ENCODE assay signal across 8 mouse cellular contexts in the genomic region with DNA sequence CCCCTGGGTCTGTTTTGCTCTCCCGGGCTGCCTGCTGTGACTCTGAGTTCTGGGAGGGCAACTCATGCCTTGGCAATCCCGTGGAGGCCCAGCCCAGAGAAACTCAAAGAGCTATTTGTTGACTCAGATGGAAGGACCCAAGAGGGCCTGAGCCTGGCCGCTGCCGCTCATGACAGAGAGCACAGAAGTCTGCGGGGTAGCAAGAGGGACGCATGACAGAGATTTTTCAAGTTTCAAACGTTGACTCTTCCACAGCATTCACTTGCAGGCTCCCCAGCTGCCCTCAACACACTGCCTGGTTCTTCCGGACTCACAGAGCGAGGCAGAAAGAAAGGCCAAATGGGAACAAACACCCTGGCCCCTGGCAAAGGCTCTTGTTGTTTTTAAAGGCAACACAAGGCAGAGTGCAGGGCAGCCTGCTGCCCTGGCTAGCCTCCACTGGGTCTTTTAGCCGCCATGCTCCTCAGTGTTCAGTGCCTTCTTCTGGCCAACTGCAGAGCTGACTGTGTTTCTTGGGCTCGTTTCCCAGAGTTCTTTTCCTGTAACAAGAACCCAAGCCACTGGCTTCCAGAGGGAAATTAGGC.
DNase-seq lines count a peak whose midpoint lies in the region; ATAC-seq and TF ChIP-seq lines count a peak whose summit lies in the region.

No protein-coding gene starts in this region.

- no peak for ATAC-seq in embryonic facial prominence, embryonic 12.5 days (ENCODE audit: insufficient number of reproducible peaks, insufficient read depth, low FRiP score, low TSS enrichment)
- no peak for ATAC-seq in hindbrain, embryonic 11.5 days (ENCODE audit: low FRiP score)
- ATAC-seq in liver, postnatal 0 days, result no peak
- no peak for ATAC-seq in inflammation-experienced regulatory T-cells, adult 6 months

- no peak overlapping the region for H3K4me3 ChIP-seq in embryonic facial prominence, embryonic 12.5 days
- no peak overlapping the region for H3K4me3 ChIP-seq in hindbrain, embryonic 11.5 days (ENCODE audit: low read depth, low read length)
- no peak overlapping the region for H3K4me3 ChIP-seq in liver, postnatal 0 days (ENCODE audit: low read depth, low read length)

- peaks cover 28% of the 10 kb centered on the region for H3K4me1 ChIP-seq in embryonic facial prominence, embryonic 12.5 days
- H3K4me1 ChIP-seq in hindbrain, embryonic 11.5 days (replicated peaks; ENCODE audit: control insufficient read depth, insufficient read depth, low read length), result peaks cover 7% of the 10 kb centered on the region; the same call in 1 of the 2 replicates
- H3K4me1 ChIP-seq in liver, postnatal 0 days (ENCODE audit: insufficient read depth), result no peaks in the 10 kb centered on the region; the same call in 1 of the 2 replicates

- WGBS in embryonic facial prominence, embryonic 12.5 days, result 15% methylated on average over 11 of the region's 11 CpGs
- WGBS in hindbrain, embryonic 11.5 days, result 15% methylated on average over 11 of the region's 11 CpGs
- 58% methylated on average over 11 of the region's 11 CpGs for WGBS in liver, postnatal 0 days (ENCODE audit: insufficient replicate concordance)

- TF ChIP-seq EP300 in liver, postnatal 0 days (IDR thresholded peaks at IDR 0.05; ENCODE audit: low read depth), result no peak

- H3K9ac ChIP-seq in embryonic facial prominence, embryonic 12.5 days, result no peak overlapping the region
- H3K9ac ChIP-seq in hindbrain, embryonic 11.5 days (ENCODE audit: low read depth, low read length), result no peak overlapping the region
- no peak overlapping the region for H3K9ac ChIP-seq in liver, postnatal 0 days (replicated peaks)

- peak; percentile 34 for DNase-seq in ovary, postnatal 36 days (ENCODE audit: low spot score)
- no peak for DNase-seq in ovary, postnatal 10 days (ENCODE audit: low spot score)
- DNase-seq in hindbrain, embryonic 11.5 days (ENCODE audit: low spot score), result peak; percentile 30
- peak; percentile 21 to 45 for DNase-seq in layer of hippocampus, postnatal 36 days
- DNase-seq in right cerebral cortex, adult 2 months (ENCODE audit: low spot score in 2 of 2), result peak; percentile 30 to 33
- no peak for DNase-seq in liver, postnatal 0 days

- no peaks in the 10 kb centered on the region for H3K9me3 ChIP-seq in embryonic facial prominence, embryonic 12.5 days
- H3K9me3 ChIP-seq in hindbrain, embryonic 11.5 days (ENCODE audit: control insufficient read depth, low read length), result no peaks in the 10 kb centered on the region
- H3K9me3 ChIP-seq in liver, postnatal 0 days (ENCODE audit: low read length), result no peaks in the 10 kb centered on the region

- H3K27ac ChIP-seq in embryonic facial prominence, embryonic 12.5 days, result peak overlapping the region; percentile 56; the same call in 1 of the 2 replicates
- H3K27ac ChIP-seq in hindbrain, embryonic 11.5 days (ENCODE audit: low read depth, low read length), result 0 out of 2 replicates have a peak overlapping the region, but pooled peaks have one; percentile 18
- H3K27ac ChIP-seq in liver, postnatal 0 days (ENCODE audit: low read depth), result no peak overlapping the region

- no peak for TF ChIP-seq CTCF in liver, postnatal 0 days (IDR thresholded peaks at IDR 0.05; ENCODE audit: low read depth)

- no peak overlapping the region for H3K4me2 ChIP-seq in embryonic facial prominence, embryonic 12.5 days (replicated peaks)
- no peak overlapping the region for H3K4me2 ChIP-seq in hindbrain, embryonic 11.5 days (replicated peaks; ENCODE audit: low read depth, low read length)
- no peak overlapping the region for H3K4me2 ChIP-seq in liver, postnatal 0 days (ENCODE audit: low read depth, low read length)

- H3K36me3 ChIP-seq in embryonic facial prominence, embryonic 12.5 days, result no peaks in the 10 kb centered on the region
- no peaks in the 10 kb centered on the region for H3K36me3 ChIP-seq in hindbrain, embryonic 11.5 days (ENCODE audit: control insufficient read depth, insufficient read depth, low read length)
- no peaks in the 10 kb centered on the region for H3K36me3 ChIP-seq in liver, postnatal 0 days (replicated peaks; ENCODE audit: insufficient read depth, low read length)

- no peaks in the 10 kb centered on the region for H3K27me3 ChIP-seq in embryonic facial prominence, embryonic 12.5 days
- no peaks in the 10 kb centered on the region for H3K27me3 ChIP-seq in hindbrain, embryonic 11.5 days (ENCODE audit: control insufficient read depth, insufficient read depth, low read length)
- no peaks in the 10 kb centered on the region for H3K27me3 ChIP-seq in liver, postnatal 0 days (ENCODE audit: insufficient read depth, low read length)

Comparison
In these comparisons a context has a peak if more than half of its experiments do, and no peak if none do; other contexts are left out.
1. DNase-seq: peak in ovary, postnatal 36 days (single experiment), hindbrain, embryonic 11.5 days (single experiment), layer of hippocampus, postnatal 36 days (2 of 2) and right cerebral cortex, adult 2 months (2 of 2); none in ovary, postnatal 10 days (single experiment) and liver, postnatal 0 days (single experiment).